Mouse (Mus musculus) hindlimb bud, embryonic 11.5 days (tissue): ENCODE results near the gene Dpm3.
"Not testable (repeated sequence)": the region's sequence is repeated elsewhere in the genome, so short reads cannot be mapped to it uniquely, and the experiment has no call there.

Source experiments
- DNase-seq: peaks from one replicate; pipeline ENCODE4 v3.0.0-alpha.2; 2012; ENCODE audit warnings: low read depth, low spot score; ENCODE audit errors: extremely low spot score

Dpm3 gene

DNA sequence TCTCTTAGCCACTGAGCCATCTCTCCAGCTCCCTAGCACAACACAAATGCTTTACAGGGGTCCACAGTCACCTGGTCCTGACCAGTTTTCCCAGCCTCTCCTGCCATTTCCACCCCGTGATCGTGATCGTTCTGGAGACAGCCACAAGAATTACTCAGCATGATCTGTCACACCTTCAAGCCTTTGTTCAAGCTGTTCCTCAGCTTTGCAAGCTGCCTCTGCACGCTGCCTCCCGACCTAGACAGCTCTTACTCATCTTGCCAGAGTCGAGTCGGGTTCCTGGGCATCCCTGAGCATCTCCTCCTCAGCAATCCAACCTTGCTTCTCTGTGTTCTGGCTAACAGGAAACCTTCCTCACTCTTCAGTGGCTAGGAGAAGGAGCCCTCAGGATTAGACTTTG lies at the start of gene Dpm3:
Dpm3 (plus strand) TSS at position 283 of the 400 bp plus-strand sequence.
- DNase-seq, result no peak

DNA sequence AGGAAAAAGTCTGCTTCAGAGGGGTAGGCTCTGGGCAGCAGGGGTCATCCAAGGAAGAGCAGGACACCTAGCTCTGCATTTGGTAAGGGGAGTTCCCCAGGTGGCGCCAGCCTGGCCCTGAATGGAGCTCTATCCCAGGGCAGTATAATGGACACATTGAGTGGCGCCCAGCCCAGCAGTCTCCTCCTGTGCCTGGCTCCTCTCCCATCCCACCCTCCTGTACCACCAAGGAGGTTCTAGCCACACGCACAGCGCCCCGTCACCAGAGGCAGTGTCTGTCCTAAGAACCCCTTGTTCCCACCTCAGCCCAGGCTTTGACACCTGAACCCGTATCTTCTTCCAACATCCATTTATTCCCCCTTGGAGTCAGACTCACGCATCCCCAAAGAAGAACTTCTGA lies 49.4 kb upstream of the Dpm3 start:
- DNase-seq, result no peak

DNA sequence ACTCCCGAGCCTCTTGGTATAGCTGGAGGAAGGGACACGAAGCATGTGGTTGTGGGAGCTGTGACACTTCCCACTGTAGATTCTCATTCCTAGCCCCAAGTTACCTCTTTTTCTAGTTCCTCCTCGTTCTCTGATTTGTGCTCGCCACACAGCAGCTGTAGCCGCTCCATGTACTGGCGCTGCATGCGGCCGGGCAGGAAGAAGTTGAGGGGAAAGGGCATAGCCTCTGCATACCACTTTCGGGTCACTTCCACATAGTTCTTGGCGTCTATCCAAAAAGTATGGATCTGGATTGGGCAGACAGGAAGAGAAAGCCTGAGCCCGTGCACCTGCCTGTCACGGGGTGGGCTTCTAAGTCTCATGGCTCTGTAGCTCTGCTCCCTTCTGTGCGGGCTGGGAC lies 49.0 kb upstream of the Dpm3 start:
- DNase-seq, result no peak

DNA sequence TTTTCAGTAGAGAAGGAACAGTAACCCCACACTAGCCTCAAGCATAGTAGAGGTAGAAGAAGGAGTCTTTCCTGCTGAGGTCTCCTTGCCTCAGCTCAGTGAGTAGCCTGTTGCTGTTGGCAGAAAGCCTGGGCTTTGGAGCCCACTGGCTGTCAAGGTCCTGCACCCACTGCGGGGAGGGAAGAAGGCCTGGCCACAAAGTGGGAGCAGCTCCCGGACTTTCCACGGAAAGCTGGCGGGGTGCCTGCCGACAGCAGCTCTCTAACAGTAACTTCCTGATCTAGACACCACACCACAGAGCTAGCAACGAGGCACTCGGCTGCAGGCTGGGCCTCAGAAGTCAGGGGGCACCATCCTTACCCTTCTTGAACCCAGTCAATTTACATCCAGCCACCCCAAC lies 48.4 kb upstream of the Dpm3 start:
- DNase-seq, result no peak

DNA sequence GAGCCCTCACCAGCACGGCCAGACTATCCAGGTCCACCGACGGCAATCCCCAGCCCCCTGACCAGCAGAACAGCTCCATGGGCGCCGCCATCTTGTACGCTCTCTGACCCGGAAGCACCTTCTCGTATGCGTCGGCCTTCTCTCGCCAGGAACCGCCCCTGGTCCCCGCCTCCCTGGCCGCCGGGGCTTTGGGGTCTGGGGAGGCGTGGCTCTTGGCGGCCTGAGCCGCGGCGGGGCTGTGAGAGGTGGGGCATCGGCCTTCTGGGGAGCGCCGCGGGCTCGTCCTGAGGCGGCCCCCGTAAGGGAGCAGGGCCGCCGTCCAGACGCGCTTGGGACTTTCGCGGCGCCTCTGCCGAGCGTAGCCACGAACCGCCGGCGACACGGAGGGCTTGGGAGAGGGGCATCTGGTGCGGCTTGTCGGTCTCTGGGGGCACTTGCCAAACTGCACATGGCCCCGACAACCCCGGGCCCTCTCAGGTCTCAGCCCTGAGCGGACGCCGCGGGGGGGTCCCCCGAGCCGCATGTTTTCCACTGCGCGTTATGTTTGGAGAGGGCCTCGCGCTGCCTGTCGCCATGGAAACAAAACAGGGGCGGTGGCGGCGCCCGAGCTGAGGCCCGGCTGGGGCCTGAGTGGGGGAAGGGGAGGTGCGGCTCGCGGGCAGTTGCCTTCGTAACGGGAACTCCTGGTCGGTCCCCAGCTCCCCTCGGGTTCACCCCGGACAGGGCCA lies 45.2 kb upstream of the Dpm3 start:
- DNase-seq, result no peak

DNA sequence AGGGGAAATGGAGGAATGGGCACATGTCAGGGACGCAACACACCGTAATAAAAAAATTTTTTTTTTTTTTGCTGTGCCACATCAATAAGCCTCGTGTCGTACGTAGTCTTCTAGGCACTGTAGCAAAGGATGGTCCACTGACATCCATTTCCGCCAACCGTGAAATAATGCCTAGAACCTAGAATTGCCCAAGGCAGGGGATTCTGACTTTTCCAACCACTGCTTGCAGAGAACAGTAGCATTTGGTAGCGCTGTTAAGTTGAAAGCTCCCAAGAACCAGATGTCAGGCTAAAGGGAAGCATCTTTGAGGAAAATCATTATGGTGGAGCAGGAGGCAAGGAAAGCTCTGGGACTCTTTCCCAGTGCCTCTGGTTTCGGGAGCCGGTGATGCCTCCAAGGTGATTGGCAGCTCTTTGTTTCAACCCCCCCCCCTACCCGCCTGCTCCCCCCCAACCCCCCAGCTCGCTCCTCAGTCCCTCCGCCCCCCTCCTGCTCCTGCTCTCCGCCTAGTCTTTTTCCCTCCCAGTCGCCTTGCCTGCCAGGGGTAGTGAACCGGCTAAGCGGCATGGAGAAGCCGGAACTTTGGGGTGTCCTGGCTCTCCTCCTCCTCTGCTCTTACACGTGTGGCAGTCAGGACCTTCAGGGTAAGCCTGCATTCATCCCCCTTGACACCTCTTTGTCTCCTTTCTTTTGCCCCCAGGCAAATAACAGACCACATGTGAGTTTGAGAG lies 44.3 kb upstream of the Dpm3 start, which contains the start of gene Thbs3:
Thbs3 (plus strand) TSS at position 500 of the 731 bp plus-strand sequence.
- no peak for DNase-seq

DNA sequence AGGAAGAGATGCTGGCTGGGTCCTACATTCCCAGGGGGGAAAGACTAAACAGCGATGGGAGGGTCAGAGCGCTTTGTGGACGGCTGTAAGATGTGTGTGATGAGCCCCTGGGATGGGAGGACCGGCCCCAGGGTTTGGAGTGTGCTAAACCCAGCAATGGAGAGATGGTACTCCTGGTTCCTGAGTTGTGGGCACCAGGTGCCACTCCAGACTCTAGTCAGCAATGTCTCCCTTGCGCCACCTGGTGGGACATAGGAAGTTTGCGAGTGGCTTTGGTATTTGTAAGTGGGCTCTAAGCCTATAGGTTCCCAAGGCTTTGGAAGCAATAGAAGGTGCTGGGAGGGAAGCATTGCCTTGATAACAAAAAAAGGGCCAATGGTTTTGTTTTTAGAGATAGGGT lies 43.3 kb upstream of the Dpm3 start:
- no peak for DNase-seq

DNA sequence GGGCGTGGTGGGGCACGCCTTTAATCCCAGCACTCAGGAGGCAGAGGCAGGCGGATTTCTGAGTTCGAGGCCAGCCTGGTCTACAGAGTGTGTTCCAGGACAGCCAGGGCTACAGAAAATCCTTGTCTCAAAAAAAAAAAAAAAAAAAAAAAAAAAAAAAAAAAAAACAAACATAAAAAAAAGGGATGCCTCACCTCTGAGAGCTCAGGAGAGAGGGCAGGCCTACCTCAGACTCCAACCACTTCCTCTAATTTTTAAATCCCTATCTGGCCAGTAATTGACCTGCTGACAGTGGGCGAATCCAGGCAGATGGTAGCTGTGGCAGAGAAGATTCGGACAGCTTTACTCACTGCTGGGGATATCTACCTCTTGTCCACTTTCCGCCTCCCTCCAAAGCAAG lies 42.8 kb upstream of the Dpm3 start:
- DNase-seq, result not testable (repeated sequence)

DNA sequence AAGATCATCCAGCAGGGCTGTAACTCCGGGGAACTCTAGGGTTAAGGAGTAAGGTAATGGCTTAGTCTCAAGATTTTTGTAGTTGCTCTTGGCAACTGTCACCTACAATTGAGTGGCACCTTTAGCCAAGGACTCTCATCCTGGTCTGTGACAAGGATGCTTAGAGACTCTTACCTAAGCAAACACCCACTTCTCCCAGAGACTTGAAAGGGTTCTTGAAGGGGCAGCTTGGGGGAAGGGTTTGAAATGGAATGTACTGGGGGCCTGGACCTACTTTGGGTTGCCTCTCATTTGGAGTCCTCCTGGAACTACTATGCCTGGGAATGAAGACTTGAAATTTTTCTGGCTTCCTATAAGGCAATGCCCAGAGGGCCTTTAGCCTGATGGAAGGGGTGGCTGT lies 40.9 kb upstream of the Dpm3 start:
- DNase-seq, result no peak

DNA sequence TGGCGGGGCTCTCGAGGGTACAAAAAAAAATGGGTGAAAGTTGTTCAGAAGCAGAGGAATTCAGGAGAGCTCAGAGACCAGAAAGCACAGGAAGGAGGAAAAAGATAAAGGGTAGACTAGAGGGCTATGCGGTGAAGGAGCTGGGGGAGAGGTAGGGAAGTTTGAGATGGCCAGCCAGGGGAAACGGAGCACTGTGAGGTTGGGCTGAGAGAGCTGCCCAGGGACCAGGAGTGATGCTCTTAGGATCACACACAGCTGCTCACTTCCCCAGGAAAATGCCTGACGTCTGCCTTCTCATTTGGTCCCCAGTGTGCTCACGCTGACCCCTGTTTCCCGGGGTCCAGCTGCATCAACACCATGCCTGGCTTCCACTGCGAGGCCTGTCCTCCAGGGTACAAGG lies 39.6 kb upstream of the Dpm3 start:
- DNase-seq, result no peak

DNA sequence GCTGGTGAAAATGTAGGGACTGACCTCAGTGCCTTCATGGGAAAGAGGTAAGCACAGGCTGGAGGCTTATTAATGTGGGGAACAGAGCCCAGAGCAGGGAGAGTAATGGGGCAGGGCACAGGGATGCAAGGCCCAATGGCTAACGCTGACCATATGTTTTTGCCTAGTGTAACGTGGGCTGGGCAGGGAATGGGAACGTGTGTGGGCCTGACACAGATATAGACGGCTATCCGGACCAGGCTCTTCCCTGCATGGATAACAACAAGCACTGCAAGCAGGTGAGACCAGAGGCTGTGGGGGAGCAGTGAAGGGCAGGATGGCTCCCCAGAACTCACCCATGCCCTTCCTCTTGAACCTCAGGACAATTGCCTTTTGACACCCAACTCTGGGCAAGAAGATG lies 38.0 kb upstream of the Dpm3 start:
- DNase-seq, result no peak

DNA sequence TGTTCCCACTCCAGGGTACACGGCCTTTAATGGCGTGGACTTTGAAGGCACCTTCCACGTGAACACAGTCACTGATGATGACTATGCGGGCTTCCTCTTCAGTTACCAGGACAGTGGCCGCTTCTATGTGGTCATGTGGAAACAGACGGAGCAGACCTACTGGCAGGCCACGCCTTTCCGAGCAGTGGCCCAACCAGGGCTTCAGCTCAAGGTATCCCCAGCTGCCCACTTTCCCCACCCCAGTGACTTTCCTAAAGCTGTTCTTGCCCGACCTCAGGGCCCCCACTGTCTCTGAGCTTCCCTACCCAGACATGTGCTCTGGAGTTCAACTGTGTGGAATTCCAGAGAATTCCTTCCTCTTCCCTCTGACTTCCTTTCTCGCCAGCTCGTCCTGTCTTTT lies 34.4 kb upstream of the Dpm3 start:
- no peak for DNase-seq

DNA sequence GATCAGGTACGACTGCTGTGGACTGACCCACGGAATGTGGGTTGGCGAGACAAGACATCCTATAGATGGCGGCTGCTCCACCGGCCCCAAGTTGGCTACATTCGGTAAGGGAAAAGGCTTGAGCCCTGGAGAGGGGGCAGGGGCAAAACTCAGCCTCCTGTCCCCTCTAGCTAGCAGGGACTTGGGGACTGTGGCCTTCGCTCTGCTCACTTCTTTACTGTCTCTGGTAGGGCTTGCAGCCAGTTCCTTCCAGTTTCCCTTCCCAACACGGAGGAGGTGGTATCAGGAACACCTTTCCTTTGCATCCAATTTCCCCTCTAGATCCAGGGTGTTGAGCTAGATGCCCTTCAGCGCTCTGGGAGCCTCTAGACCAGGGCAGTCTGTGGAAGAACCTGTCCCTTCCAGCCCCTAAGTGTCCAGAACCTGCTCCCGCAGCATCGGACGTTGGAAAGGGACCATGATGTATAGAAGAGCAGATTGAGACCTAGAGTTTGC lies 33.8 kb upstream of the Dpm3 start:
- no peak for DNase-seq

DNA sequence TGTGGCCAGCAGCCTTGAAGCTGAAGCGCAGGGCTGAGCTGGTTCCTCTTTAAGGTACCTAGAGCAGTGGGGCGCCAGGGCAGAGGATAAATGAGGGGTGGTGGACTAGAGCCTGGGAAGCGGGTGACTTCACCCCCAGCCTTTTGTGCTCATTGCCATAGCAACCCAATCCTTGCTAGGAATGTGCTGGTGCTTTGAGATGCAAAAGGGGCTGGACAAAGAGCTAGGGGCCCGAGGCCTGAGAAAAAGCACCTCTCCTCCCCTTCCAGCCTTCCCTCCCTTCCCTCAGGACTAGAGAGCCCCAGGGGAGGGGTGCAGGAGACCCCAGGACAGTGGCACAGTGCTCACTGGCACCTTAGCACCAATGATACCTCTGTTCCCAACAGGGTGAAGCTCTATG lies 33.2 kb upstream of the Dpm3 start:
- no peak for DNase-seq

DNA sequence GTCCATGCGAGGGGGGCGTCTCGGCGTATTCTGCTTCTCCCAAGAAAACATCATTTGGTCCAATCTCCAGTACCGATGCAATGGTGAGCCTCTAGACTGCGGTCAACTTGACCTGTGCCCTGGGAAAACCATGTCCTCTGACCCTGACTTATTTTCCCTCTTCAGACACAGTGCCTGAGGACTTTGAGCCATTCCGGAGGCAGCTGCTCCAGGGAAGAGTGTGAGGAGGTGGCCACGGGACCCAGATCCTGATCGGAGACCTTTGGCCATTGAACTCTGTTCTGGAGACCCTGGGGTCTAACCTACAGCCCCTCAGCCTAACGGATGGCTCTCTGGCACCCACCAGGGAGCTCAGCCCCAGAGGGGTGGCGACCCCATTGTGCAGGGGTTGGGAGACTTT lies 32.8 kb upstream of the Dpm3 start:
- DNase-seq, result no peak

DNA sequence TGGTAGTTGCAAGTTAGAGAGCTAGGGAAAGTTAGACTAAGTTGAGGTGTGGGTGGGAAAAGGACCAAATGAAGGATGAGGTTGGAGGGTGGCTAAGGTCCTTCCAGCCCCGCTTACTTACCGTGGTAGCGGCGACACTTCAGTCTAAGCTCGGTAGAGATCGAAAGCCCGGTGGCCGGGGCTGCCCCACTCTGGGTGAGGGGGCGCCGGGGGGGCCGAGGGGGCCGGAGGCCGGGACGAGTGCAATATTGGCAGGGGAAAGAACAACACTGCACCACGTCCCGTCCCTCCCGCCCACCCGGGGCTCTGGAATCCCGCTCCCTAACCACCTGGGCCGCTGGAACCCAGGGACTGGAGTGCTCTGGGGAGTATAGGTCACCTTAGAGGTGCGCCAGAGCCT lies 32.3 kb upstream of the Dpm3 start, which contains the start of gene Mtx1:
Mtx1 (minus strand) TSS at position 189 of the 400 bp plus-strand sequence.
- no peak for DNase-seq

DNA sequence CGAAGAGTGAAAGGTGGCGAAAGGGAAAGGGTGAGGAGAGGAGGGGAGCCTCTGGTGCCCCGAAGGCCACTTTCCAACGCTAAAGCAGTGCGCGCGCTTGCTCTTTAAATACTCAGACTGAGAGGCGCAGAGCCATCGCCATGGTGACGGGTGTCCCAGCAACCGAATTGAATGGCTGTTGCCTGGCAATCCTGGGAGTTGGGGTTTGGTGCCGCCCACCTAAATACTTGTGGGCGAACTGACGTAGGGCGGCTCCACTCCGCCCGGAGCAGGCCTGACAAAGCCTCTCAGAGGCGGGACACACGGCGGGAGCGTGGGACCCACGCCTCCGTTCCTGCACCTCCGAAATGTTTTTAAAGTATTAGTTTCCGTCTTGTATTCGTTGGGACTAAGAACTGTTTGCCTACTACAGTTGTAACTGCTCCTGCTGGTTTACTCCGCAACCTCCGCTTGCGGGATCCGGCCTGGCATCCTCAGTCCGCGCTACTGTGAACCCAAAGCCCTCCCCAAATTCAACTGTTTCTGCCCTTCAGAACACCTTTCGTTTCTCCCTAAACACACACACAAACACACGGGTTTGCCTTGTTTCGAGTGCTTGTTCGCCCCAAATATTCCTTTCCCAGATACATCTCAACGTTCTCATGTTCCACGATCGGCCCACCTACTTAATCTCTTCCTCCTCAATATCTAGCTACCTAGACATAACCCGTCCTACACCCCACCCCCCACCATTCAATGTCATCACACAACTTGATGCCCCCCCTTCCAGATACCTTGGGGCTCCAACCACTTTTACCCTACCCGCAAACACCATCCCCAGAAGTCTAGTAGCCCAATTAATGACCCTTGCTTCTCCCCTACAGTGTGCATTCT lies 31.6 kb upstream of the Dpm3 start:
- peak; percentile 83 for DNase-seq

DNA sequence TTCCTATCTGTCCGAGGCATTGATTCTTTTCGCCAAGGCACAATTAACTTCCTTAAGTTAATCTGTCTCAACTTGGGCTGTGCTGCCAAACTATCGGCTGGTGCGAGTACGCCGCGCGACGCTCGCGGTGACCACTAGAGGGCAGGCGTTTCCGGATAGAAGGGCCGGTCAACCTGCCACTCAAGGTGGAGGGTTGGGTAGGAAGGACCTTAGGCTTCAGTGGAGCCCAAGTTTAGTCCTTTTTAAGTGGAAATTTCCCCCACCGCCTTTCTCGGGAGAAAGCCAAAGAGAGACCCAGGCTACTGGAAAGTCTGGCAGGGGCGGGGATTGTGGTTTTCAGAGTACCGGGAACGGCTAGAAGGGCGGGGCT lies 31.0 kb upstream of the Dpm3 start:
- peak; percentile 66 for DNase-seq

DNA sequence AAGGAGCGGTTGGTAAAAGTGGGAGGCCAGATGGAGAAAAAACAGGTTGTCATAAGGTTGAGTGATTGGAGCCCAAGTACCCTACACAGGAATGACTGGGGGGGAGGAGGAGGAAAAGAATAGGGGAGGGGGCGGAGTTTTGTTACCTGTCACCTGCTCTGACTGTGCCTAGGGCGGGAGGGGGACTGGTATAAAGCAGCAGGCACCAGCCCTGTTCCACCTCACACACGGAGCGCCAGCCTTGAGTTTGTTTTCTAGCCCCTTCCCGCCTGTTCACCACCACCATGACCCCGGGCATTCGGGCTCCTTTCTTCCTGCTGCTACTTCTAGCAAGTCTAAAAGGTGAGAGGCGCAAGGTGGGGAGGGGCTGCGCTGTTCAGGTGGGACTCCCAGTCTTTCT lies 30.3 kb upstream of the Dpm3 start, which contains the start of gene Muc1:
Muc1 (plus strand) TSS at position 222 of the 400 bp plus-strand sequence.
- no peak for DNase-seq

DNA sequence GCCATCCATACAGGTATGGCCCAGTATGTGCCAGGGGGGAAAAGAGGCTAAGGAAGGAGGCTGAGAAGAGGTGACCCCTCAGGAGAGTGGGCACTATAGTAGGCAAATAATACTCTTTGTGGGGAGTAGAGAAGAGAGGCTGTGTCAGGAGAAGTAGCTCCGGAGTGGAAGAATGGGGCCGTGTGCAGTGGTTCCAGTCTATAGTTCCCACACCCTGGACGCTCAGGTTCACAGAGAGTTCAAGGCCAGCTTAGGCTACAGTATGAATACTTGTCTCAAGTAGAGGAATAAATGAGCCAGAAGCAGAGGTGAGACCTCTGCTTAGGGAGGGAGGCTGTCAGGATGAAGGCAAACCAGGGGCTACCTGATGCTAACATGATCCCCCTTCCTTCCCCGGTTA lies 29.9 kb upstream of the Dpm3 start:
- no peak for DNase-seq

DNA sequence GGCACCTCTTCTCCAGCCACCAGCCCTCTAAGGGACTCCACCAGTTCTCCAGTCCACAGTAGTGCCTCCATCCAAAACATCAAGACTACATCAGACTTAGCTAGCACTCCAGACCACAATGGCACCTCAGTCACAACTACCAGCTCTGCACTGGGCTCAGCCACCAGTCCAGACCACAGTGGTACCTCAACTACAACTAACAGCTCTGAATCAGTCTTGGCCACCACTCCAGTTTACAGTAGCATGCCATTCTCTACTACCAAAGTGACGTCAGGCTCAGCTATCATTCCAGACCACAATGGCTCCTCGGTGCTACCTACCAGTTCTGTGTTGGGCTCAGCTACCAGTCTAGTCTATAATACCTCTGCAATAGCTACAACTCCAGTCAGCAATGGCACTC lies 28.6 kb upstream of the Dpm3 start:
- no peak for DNase-seq
